Mouse (Mus musculus) lung, adult 18-20 months (tissue): Measurements from ENCODE around the gene Atp5s.
A peak's percentile ranks its signal among the peaks of the same experiment; 100 is the strongest.

Experiments
- DNase-seq, 2 experiments: peaks; one replicate each; pipeline ENCODE4 v3.0.0; 2022; ENCODE audit warnings: mixed read lengths in 2 of 2

Atp5s gene

GRCm38 (mm10) chr12:69724711-69725460 lies at the start of gene Atp5s, which contains the start of gene L2hgdh:
TSS of gene Atp5s (plus strand) at chr12:69724950.
TSS of gene L2hgdh (minus strand) at chr12:69724873.
- DNase-seq = peak; percentile 97 to 98

DNA sequence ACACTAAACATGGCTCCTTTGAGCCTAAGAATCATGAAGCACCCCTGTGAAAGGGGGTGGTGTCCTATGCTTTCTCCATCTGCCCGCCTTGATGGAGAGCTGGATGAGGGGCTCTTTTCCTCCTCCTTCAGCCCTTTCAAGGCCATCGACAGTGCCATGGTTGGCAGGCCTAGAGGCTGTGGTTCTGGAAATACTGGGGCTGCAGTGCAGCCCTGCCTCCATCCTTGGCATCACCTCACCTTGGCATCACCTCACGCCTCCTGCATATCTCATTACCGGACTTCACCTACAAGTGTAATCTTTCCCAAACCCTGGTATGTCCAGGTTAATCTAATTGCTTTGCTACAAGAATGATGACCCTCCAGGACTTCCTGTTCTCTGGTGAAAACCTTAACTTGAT lies 48.6 kb upstream of the Atp5s start:
- DNase-seq = no peak

GRCm38 (mm10) chr12:69680635-69681565 lies 43.9 kb upstream of the Atp5s start:
- DNase-seq = peak; percentile 45 to 54

- peak; percentile 61 to 67 for DNase-seq
Observed at GRCm38 (mm10) chr12:69681566-69682061, 43.1 kb upstream of the Atp5s start, which contains the start of gene Sos2. TSS of gene Sos2 (minus strand) at chr12:69681852.

DNA sequence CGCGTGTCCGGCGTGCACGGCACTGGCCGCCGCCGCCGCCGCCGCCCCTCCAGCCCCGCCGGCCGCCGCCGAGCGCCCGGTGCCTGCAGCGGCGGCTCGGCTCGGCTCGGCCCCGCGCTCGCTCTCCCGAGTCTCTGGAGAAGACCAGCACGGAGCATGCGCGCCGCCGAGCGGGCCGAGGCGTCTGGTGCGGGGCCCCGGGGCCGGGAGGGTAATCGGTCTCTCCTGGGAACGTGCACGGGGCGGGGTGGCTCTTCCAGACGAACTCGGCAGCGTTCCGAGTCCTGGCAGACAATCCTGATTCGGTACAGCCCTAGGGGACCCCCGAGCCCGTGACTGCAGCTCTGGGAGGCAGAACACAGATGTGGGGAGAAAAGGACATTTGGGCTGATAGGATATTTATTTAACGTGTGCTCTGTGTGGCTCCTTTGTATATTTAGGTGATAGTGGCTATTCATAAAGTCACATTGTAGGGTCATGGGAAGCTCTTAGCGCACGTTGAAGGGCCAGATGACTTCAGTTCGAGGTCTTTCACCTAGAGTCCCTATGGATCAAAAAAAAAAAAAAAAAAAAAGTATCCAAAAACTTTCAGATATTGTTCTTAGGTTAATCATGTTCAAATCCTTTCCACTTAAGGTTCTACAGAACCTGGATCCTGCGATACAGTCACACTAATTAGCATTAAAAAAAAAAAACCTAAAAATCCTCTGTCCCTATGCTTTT lies 42.5 kb upstream of the Atp5s start:
- peak; percentile 83 to 87 for DNase-seq

DNA sequence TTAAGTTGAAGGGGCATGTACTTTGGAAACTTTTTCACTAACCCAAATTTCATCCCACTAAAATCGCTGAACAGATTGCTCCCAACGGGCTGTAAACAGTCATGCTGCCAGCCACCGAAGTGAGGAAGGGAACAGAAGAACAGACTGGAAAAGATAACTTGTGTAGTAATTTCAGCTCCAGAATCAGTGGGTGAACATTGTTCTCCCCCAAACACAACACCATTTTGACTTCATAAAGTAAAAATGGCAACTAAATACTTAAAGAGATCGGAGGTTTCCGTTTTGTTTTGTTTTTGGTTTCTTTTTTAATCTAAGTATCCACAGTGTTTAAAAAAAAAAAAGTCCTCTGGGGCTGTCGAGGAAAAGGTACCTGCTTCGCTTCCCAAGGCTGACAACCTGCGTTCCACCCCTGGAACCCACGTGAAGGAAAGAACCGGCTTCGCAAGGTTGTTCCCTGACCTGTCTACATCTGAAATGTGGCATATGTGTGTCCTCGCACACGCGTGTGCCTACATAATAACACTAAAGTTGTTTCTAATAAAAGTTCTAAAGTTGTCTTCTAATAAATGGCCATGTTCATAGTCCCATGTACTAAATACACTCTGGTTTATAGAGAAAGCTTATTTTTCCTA lies 41.8 kb upstream of the Atp5s start:
- peak; percentile 10 to 39 for DNase-seq

DNA sequence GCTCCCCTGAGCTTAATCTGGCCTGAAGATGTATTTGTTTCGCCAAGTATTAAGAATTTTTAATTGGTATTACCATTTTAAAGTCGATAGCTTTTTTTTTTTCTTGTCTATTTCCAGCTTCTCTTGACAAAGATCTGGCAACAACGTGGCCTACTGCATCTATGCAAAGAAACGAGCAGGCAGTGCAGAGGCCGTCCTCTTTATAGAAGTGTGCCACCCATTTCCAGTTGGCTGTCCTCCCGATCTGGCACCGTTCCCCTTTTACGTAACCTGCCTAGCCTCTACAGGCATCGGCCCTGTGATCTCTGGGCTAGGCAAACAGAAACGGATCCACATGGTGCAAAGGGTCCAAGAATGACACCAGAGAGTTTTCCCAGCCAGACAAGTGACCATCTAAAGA lies 41.2 kb upstream of the Atp5s start:
- peak; percentile 91 to 94 for DNase-seq

DNA sequence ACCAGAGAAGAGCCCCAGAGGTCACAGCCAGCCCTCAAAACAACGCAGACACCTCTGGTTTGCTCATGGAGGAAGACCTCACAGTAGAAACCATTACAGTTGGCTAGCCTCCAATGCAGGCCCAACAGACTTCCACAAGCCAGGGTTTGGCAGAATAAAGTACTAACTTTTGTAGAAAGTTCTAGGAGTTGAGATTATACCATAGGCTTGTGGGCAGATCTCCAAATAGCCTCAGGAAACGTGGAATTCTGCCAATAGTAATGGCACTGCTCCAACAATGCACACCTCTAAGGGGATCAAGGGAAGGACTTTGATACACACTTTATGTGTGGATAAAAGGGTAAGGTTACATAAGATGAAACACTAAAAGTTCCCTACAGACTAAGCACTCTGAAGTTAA lies 36.4 kb upstream of the Atp5s start:
- peak in 1 of 2 experiments; percentile 32 for DNase-seq

- no peak for DNase-seq
Observed at GRCm38 (mm10) chr12:69689094-69689493, 35.7 kb upstream of the Atp5s start.

DNA sequence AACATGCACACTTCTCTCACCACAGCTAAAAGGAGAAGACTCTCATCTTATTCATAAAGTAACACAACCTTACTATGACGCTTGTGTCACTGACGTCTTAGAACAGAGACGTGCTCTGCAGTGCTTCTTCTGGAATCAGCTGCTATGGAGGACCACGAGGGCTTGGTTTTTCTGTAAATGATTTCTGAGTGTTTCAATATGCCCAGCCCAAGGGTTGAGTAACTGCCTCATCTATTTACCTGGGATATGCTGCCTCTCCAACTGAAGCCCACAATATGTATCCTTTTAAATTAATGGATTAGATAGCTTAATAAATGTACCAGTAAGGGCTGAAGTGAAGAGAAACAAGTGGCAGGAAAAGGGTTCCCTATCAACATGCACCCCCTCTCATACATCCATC lies 34.0 kb upstream of the Atp5s start:
- DNase-seq = no peak

DNA sequence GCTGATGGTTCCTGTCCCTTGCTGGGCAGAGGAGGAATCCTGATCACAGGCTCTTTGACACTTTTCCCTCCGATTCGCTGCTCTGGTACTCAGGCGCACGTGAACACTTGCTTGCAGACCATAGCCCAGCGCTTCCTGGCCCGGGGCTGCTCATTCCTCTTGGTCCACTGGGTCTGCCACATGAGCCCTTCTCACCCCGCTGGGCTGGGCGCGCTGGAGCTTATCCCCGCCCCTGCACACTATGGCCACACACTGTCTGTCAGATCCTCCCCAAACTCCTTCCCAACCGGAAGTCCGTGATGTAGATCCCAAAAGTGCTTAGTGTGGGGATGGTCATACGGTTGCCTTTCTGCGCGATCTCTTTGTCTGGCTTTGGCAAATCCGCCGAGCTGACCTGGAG lies 31.3 kb upstream of the Atp5s start:
- no peak for DNase-seq

- DNase-seq = peak; percentile 32 to 69
Observed at GRCm38 (mm10) chr12:69696746-69697145, 28.0 kb upstream of the Atp5s start.

GRCm38 (mm10) chr12:69698352-69698751 lies 26.4 kb upstream of the Atp5s start:
- no peak for DNase-seq

DNA sequence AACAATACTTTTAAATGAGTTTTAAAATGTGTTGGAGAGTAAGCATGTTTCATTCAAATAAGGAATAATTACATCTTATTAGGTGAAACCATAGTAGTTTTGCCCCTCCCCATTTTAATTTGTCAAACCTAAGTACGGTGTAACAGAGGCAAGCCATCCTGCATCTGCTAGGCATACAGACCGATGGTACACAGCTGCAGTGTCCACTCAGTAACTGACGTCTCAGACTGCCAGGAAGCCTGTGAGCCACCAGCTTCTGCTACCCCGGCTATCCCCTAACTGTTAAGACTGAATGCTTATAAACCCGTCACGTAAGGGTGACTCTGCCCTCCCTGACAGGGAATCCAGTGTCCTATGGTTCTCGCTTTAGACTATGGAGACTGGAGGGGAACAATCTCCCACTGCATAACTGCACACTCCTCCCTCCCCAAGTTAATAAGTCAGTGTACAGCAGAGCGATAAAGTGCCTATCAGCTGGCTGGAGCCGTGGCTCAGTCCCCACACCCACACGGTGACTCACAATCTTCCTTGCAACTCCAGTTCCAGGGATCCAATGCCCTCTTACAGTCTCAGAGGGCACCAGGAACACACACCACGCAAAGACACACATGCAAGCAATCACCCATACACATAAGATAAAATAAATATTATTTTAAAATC lies 19.8 kb upstream of the Atp5s start:
- no peak for DNase-seq

GRCm38 (mm10) chr12:69713628-69714027 lies 11.1 kb upstream of the Atp5s start:
- no peak for DNase-seq

- DNase-seq = no peak
Observed at GRCm38 (mm10) chr12:69722857-69723256, 1.9 kb upstream of the Atp5s start.

- DNase-seq = no peak
Observed at GRCm38 (mm10) chr12:69723376-69723775, 1.4 kb upstream of the Atp5s start.

DNA sequence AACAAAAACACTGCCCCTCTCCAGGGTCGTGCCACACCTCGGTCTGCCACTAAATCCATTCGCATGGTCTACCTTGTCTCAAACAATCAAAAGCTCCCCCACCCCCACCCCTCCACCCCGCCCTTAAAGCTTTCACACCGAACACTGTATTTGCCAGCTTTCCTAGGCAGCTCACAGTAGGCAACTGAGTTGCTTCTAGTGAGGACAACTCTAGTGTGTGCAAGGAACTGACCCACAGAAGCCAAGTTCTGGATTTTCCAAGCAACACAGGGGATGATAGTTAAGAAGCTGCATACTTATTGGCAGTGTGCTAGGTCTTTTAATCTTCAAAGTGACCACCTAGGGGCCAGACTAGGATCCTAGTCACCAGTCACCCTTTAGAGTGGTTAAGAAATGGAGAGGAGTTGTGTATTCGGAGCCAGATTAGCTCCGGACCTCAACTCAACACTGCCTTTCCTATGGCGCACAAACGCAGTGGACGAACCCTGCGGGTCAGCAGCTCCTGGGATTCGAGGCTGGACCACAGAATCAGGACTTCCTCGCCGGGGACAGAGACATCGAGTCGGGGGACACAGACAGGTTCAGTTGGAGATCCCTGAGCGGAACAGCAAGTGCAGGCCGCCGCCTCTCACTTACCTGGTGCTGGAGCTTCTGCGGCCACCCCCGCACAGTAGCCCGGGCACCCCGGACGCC lies 586 bp upstream of the Atp5s start:
- DNase-seq = no peak

GRCm38 (mm10) chr12:69729246-69729645 lies 4.5 kb downstream of the Atp5s start:
- DNase-seq = no peak

DNA sequence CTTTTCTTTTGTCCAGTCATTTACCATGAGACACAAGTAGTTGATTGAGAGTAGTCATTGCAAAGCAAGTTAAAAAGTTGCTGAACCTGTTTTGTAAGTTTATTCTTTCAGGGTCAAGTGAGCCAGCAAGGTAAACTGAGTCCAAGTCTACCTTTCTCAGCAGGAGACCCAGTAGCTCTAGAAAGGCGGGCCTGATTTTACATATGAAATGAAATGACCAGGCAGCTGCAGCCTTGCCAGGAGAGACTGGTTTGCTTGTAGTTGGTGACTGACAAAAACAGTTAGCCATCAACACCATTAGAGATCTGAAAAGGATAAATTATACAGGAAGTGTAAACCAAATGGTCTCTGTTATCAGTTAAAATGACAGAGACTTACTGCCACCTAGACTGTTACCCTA lies 5.6 kb downstream of the Atp5s start:
- DNase-seq = no peak

DNA sequence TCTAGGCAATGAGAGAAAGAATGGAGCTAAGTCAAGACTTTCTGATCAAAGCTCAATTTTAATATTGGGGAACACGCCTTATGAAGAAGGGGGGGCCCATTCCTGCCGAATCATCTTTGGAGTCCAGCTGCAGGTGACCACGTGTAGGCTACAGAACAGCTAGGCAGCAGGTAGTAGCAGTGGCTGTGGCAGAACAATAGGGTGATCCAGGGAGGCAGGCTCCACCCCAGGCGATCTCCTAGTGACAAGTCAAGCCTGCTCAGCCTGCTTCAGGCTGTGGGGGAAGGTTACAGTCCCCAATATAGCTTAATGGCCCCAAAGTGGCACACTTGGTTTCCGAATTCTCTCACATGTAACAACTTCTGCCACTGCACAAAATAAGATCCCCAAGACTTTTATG lies 7.5 kb downstream of the Atp5s start:
- no peak for DNase-seq
